Mouse (Mus musculus): ENCODE results near the gene Noa1.

GRCm38 (mm10) chr5:77289686-77290085 lies 20.2 kb downstream of the Noa1 start:
- TF ChIP-seq CTCF (IDR thresholded peaks at IDR 0.05; ENCODE audit: control insufficient read depth, insufficient read depth, insufficient read length): no peak
- TF ChIP-seq USF1 (IDR thresholded peaks at IDR 0.05; ENCODE audit: low read depth): no peak
- TF ChIP-seq MAX (IDR thresholded peaks at IDR 0.05): no peak
- TF ChIP-seq FOSL1 (IDR thresholded peaks at IDR 0.05; ENCODE audit: insufficient read depth, low read length, poor library complexity, severe bottlenecking): no peak
- TF ChIP-seq MYOG (IDR thresholded peaks at IDR 0.05; ENCODE audit: control insufficient read depth, extremely low read depth, insufficient read length): no peak
- no peak for TF ChIP-seq MYOD1 (IDR thresholded peaks at IDR 0.05; ENCODE audit: control insufficient read depth, insufficient read length, low read depth)
- TF ChIP-seq CEBPB (IDR thresholded peaks at IDR 0.05; ENCODE audit: low read depth): no peak

Data from C2C12 (cell line).